Mouse (Mus musculus): ENCODE data around the gene Tff2. TPM values are rescaled to one million over a fixed set of nuclear protein-coding genes. Genes with fewer than 3 reads are reported as not detected.

Tff2 gene
- polyA plus RNA-seq, 1 experiment from 2014 or later = not detected

DNA sequence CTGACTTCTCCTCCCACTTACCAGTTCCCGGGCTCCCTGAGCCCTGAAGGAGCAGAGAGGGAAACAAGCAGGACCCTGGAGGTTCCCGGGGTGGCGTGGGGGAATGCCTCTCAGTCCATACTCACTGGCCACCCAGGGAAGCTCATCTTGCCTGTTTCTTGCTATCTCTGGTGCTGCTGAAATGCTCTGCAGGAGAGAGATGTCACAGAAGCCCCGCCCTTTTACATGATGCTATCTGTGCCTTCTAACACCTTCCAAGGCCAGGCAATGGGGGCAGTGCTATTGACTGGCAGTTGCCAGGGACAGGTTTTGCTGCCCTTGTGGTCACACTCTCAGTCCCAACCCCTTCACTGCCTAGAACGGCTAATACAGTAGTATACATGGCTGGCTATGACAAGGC lies 45.3 kb downstream of the Tff2 start:
- ATAC-seq (replicated peaks) = no peak
- WGBS = 83% methylated on average over 5 of the region's 5 CpGs
- Histone ChIP-seq H3K27me3 (replicated peaks) (no peaks in the 10 kb centered on the region), H3K9ac (no peak overlapping the region), H3K4me3 (no peak overlapping the region), H3K4me2 (no peak overlapping the region), H3K4me1 (peaks cover 7% of the 10 kb centered on the region; the same call in 1 of the 2 replicates), H3K27ac (no peak overlapping the region), H3K36me3 (replicated peaks) (peaks cover 19% of the 10 kb centered on the region; the same call in 1 of the 2 replicates), H3K9me3 (no peaks in the 10 kb centered on the region)

DNA sequence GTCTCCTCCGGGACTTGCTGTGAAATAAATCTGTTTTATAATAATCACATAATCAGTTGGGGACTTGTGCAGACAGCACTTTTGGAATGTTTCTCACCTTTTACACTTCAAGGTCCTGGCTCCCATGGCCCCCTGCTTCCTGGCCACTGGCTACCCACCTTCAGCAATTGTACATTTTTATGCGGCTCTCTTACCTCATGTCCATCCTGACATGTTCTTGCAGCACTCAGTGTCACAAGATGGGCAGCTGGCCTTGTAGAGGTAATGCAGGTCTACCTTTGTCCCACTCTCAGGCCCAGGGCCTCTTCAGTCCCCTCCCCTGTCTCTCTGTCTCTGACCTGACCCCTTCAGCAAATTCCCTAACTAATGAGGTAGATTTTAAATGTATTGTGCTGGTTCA lies 47.2 kb downstream of the Tff2 start:
- H3K27ac ChIP-seq = no peak overlapping the region

DNA sequence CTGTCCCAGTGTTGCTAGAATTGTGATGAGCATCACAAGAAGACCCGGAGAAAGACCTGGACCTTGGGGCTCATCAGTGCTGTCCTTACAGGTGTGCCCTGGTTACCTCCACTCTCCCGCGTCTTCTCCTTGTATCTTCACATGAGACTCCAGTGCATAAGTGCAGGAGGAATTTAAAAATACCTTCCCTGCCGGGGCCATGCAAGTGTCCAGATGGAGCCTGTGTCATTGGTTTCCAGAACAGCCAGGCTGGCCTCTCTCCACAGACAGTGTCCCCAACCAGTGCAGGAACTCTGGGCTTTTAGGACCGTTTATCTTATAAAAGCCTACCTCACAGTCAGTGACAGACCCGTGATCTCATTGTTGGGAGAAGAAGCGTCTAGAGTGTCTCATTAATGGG lies 48.5 kb downstream of the Tff2 start:
- no peak for ATAC-seq (replicated peaks)
- 87% methylated on average over 7 of the region's 7 CpGs for WGBS
- Histone ChIP-seq H3K4me3 (no peak overlapping the region), H3K27ac (no peak overlapping the region), H3K4me1 (peaks cover 25% of the 10 kb centered on the region), H3K9me3 (no peaks in the 10 kb centered on the region), H3K27me3 (replicated peaks) (no peaks in the 10 kb centered on the region), H3K9ac (no peak overlapping the region), H3K36me3 (replicated peaks) (peaks cover 22% of the 10 kb centered on the region; the same call in 1 of the 2 replicates), H3K4me2 (no peak overlapping the region)

More for the DNA sequence above, 47.2 kb downstream of the Tff2 start:
- peaks cover 22% of the 10 kb centered on the region; the same call in 1 of the 2 replicates for H3K36me3 ChIP-seq (replicated peaks)
- 91% methylated on average over 2 of the region's 2 CpGs for WGBS
- no peaks in the 10 kb centered on the region for H3K27me3 ChIP-seq (replicated peaks)
- H3K4me2 ChIP-seq = no peak overlapping the region
- H3K4me1 ChIP-seq = peaks cover 14% of the 10 kb centered on the region
- no peaks in the 10 kb centered on the region for H3K9me3 ChIP-seq
- no peak for ATAC-seq (replicated peaks)
- no peak overlapping the region for H3K9ac ChIP-seq
- no peak overlapping the region for H3K4me3 ChIP-seq

DNA sequence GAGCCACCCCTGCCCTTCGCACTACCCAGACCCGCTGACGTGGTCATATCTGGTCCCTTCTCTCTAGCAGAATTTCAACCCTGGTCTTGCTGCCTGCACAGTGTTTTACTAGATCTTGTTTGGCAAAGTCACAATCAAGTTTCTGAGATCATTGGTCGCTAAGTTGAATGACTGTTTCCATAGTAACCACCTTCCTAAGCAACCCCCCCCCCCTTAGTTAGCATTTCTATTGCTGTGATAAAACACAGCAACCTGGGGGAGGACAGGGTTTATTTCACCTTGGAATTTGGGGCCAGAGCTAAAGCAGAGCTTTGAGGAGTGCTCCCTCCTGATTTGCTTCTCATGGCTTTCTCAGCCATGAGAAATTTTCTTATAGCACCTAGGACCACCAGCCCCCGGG lies 49.3 kb downstream of the Tff2 start:
- ATAC-seq (replicated peaks) = no peak
- Histone ChIP-seq H3K9ac (no peak overlapping the region), H3K4me2 (no peak overlapping the region), H3K27ac (no peak overlapping the region), H3K4me1 (peaks cover 33% of the 10 kb centered on the region), H3K9me3 (no peaks in the 10 kb centered on the region), H3K36me3 (replicated peaks) (peaks cover 17% of the 10 kb centered on the region; the same call in 1 of the 2 replicates), H3K4me3 (no peak overlapping the region), H3K27me3 (replicated peaks) (no peaks in the 10 kb centered on the region)
- 52% methylated on average over 5 of the region's 5 CpGs for whole genome bisulfite sequencing

Other genes with a start within 250 kb of the Tff2 start
- 0.71 and 0.75 TPM in 2 replicates for gene Glp1r, start 242.5 kb downstream of the Tff2 start, polyA plus RNA-seq (2015; fragmentation: Nextera tagmentation; extraction: Ambion mirVana)
- gene Umodl1, start 189.6 kb downstream of the Tff2 start, polyA plus RNA-seq (2015; fragmentation: Nextera tagmentation; extraction: Ambion mirVana) = 0.04 TPM in 1 of 2 replicates, not detected in the other
- gene Abcg1, start 86.6 kb downstream of the Tff2 start, polyA plus RNA-seq (2015; fragmentation: Nextera tagmentation; extraction: Ambion mirVana) = 22.6 and 23.8 TPM in 2 replicates
- 0.40 and 1.4 TPM in 2 replicates for gene Tff3, start 14.6 kb downstream of the Tff2 start, polyA plus RNA-seq (2015; fragmentation: Nextera tagmentation; extraction: Ambion mirVana)
- gene Tff1, start 21.0 kb upstream of the Tff2 start, polyA plus RNA-seq (2015; fragmentation: Nextera tagmentation; extraction: Ambion mirVana) = not detected in 2 replicates
- gene Tmprss3, start 54.7 kb upstream of the Tff2 start, polyA plus RNA-seq (2015; fragmentation: Nextera tagmentation; extraction: Ambion mirVana) = 0.08 TPM in 1 of 2 replicates, not detected in the other
- not detected in 2 replicates for gene Ubash3a, start 63.6 kb upstream of the Tff2 start, polyA plus RNA-seq (2015; fragmentation: Nextera tagmentation; extraction: Ambion mirVana)
- 4.7 and 6.4 TPM in 2 replicates for gene Rsph1, start 133.1 kb upstream of the Tff2 start, polyA plus RNA-seq (2015; fragmentation: Nextera tagmentation; extraction: Ambion mirVana)
- gene Slc37a1, start 142.5 kb upstream of the Tff2 start, polyA plus RNA-seq (2015; fragmentation: Nextera tagmentation; extraction: Ambion mirVana) = 12.8 and 13.4 TPM in 2 replicates
- gene Pde9a, start 241.9 kb upstream of the Tff2 start, polyA plus RNA-seq (2015; fragmentation: Nextera tagmentation; extraction: Ambion mirVana) = 36.1 and 38.1 TPM in 2 replicates

All from midbrain, embryonic 15.5 days (tissue).